Mouse (Mus musculus) hindbrain, embryonic 15.5 days (tissue): Measurements from ENCODE around the gene Dusp16. TPM values are rescaled to one million over a fixed set of nuclear protein-coding genes. Genes with fewer than 3 reads are reported as not detected.
"Not testable (repeated sequence)": the region's sequence is repeated elsewhere in the genome, so short reads cannot be mapped to it uniquely, and the experiment has no call there.

Experiments used
- ATAC-seq: fragments of 200-750 bp; cut with Nextera tagmentation; 2 replicates; pipeline ENCODE4 v1.8.0; 2017; ENCODE audit warnings: low read depth, moderate number of reproducible peaks, moderate TSS enrichment; ENCODE audit not compliant: low FRiP score
- H3K27ac ChIP-seq: fragments of 300-500 bp; sonication (generic); replicated peaks from 2 replicates; pipeline ENCODE4 v1.5.1; 2015; ENCODE audit warnings: mild to moderate bottlenecking, inconsistent platforms
- H3K27me3 ChIP-seq: fragments of 300-500 bp; sonication (generic); 2 replicates; pipeline ENCODE4 v1.6.1; 2015; ENCODE audit warnings: control low read depth, inconsistent platforms
- H3K36me3 ChIP-seq: fragments of 300-500 bp; sonication (generic); 2 replicates; pipeline ENCODE4 v1.6.1; 2015; ENCODE audit warnings: control low read depth, inconsistent platforms
- H3K4me1 ChIP-seq: fragments of 300-500 bp; sonication (generic); replicated peaks from 2 replicates; pipeline ENCODE4 v1.6.1; 2015; ENCODE audit warnings: control low read depth, inconsistent platforms
- H3K4me2 ChIP-seq: fragments of 300-500 bp; sonication (generic); 2 replicates; pipeline ENCODE4 v1.6.1; 2015; ENCODE audit warnings: moderate library complexity, mild to moderate bottlenecking, inconsistent platforms
- H3K4me3 ChIP-seq: fragments of 300-500 bp; sonication (generic); 2 replicates; pipeline ENCODE4 v1.5.1; 2015; ENCODE audit warnings: mild to moderate bottlenecking, inconsistent platforms
- H3K9ac ChIP-seq: fragments of 300-500 bp; sonication (generic); 2 replicates; pipeline ENCODE4 v1.6.1; 2015; ENCODE audit warnings: inconsistent platforms
- H3K9me3 ChIP-seq: fragments of 300-500 bp; sonication (generic); 2 replicates; pipeline ENCODE4 v1.6.1; 2016; ENCODE audit warnings: control low read depth, inconsistent platforms
- WGBS: fragments of 180-500 bp; shearing (Covaris S2); methylation state at CpG from one replicate; pipeline ENCODE4 v1.1.7; 2015; 5-methylcytosine and 5-hydroxymethylcytosine counted together
- polyA plus RNA-seq: library from polyadenylated mRNA; unstranded; fragments of >200 nt; fragmentation: Nextera tagmentation; extraction: Ambion mirVana; gene quantifications from 2 replicates; pipeline ENCODE4 v1.2.1, GENCODE M21; 2015

The Dusp16 gene
- polyA plus RNA-seq, 1 experiment from 2014 or later = 5.5 TPM

GRCm38 (mm10) chr6:134685040-134685439 lies 107.4 kb downstream of the Dusp16 start:
- H3K4me2 ChIP-seq = no peak overlapping the region
- ATAC-seq = 0 out of 2 replicates have a peak, but pooled peaks have one; percentile 24
- WGBS = 35% methylated on average over 2 of the region's 2 CpGs
- peak overlapping the region; percentile 25; the same call in 1 of the 2 replicates for H3K27ac ChIP-seq
- no peaks in the 10 kb centered on the region for H3K9me3 ChIP-seq
- no peak overlapping the region for H3K4me3 ChIP-seq
- H3K27me3 ChIP-seq = no peaks in the 10 kb centered on the region
- no peaks in the 10 kb centered on the region for H3K36me3 ChIP-seq
- no peak overlapping the region for H3K9ac ChIP-seq
- H3K4me1 ChIP-seq = peaks cover 6% of the 10 kb centered on the region; the same call in 1 of the 2 replicates

- no peaks in the 10 kb centered on the region for H3K9me3 ChIP-seq
- H3K36me3 ChIP-seq = no peaks in the 10 kb centered on the region
- no peak overlapping the region for H3K4me3 ChIP-seq
- no peaks in the 10 kb centered on the region for H3K27me3 ChIP-seq
- peak overlapping the region; percentile 16; the same call in 1 of the 2 replicates for H3K27ac ChIP-seq
- H3K4me2 ChIP-seq = no peak overlapping the region
- peaks cover 6% of the 10 kb centered on the region; the same call in 1 of the 2 replicates for H3K4me1 ChIP-seq
- ATAC-seq = peak; percentile 52; the same call in 1 of the 2 replicates
- no peak overlapping the region for H3K9ac ChIP-seq
- WGBS = 61% methylated on average over 6 of the region's 6 CpGs
Measured at GRCm38 (mm10) chr6:134684354-134684915, 108.0 kb downstream of the Dusp16 start.

DNA sequence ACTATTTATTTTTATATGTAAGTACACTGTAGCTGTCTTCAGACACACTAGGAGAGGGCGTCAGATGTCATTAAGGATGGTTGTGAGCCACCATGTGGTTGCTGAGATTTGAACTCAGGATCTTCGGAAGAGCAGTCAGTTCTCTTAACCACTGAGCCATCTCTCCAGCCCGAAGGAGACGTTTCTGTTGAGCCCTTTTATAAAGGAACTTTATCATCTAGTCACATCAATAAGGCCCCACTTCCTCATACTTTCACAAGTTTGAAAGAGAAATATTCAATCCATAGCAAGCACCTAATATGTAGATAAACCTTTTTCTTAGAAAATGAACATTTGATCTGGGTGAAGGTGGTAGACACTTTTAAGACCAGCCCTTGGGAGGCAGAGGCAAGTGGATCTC lies 113.1 kb downstream of the Dusp16 start:
- H3K4me1 ChIP-seq, H3K27me3 ChIP-seq, H3K36me3 ChIP-seq, H3K4me3 ChIP-seq, H3K27ac ChIP-seq, H3K9ac ChIP-seq, H3K4me2 ChIP-seq, ATAC-seq, H3K9me3 ChIP-seq: not testable (repeated sequence)
- WGBS = 95% methylated on average over 4 of the region's 4 CpGs

DNA sequence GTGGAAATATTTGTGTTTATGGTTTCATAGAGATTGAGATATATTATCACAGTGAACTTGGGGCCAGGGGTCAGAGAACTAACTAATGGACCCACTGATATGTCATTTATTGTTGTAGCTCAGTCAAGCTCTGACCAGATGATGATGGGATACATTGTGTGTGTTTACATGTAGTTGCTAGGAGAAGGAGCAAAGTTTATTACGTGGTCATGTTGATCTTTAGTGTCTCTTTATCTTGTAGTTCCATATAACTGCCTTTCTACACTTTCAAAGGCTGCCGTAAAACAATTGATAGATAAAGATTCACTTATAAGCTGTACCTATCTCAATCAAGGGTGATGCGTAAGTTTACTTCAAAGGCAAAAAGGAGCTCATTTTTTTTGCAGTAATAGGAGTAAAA lies 114.4 kb downstream of the Dusp16 start:
- no peak for ATAC-seq
- Histone ChIP-seq H3K4me2 (no peak overlapping the region), H3K4me3 (no peak overlapping the region), H3K27ac (no peak overlapping the region), H3K36me3 (no peaks in the 10 kb centered on the region), H3K27me3 (no peaks in the 10 kb centered on the region), H3K4me1 (no peaks in the 10 kb centered on the region), H3K9ac (no peak overlapping the region), H3K9me3 (no peaks in the 10 kb centered on the region)
- 83% methylated on average over 3 of the region's 3 CpGs for WGBS

- Histone ChIP-seq H3K27me3 (no peaks in the 10 kb centered on the region), H3K9ac (no peak overlapping the region), H3K4me2 (no peak overlapping the region), H3K9me3 (no peaks in the 10 kb centered on the region), H3K27ac (no peak overlapping the region), H3K4me3 (no peak overlapping the region), H3K36me3 (no peaks in the 10 kb centered on the region), H3K4me1 (no peaks in the 10 kb centered on the region)
- 85% methylated on average over 4 of the region's 4 CpGs for WGBS
- no peak for ATAC-seq
Measured at GRCm38 (mm10) chr6:134677504-134677903, 114.9 kb downstream of the Dusp16 start.

DNA sequence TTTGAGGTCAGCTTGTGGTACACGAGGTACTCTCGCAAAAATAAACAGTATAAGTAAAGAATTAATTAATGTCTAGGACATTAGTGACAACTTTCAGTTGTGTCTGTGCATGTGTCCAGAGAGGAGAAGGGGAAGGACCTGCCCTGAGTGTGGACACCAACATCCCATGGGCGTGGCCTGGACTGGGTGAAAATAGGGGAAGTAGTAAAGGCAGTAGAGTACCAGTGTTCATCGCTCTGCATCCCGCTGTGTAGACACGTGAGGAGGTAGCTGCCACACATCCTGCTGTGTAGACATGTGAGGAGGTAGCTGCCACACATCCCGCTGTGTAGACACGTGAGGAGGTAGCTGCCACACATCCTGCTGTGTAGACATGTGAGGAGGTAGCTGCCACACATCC lies 118.7 kb downstream of the Dusp16 start:
- not testable (repeated sequence) for H3K9ac ChIP-seq, H3K27ac ChIP-seq, H3K4me3 ChIP-seq, ATAC-seq, H3K27me3 ChIP-seq, H3K36me3 ChIP-seq, H3K4me2 ChIP-seq, H3K4me1 ChIP-seq, H3K9me3 ChIP-seq
- WGBS = 89% methylated on average over 8 of the region's 8 CpGs

DNA sequence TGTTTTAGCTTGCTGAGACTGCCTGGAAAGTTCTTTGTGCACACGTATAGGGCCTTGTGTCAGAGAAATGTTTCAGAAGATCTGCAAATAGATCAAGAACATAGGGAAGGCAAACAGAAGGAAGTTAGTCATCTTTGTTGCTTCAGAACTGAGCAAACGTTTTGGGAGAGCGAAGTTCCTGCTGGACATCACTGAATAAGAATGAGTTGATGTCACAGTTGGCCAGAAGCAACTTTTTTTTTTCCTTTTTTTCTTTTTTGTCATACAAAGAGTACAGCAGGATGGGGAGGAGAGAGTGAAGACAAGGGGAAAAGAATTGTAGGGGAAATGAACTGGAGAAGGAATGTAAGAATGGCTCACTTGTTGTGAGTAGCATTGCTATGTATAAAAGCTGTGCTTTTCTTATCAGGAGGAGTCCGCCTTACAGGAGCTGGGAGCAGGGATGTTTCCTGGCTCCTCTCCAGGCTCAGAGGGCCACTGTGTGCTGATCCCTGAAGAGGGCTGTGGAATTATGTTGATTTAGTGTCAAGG lies 121.5 kb downstream of the Dusp16 start:
- ATAC-seq = no peak
- Histone ChIP-seq H3K4me2 (no peak overlapping the region), H3K27me3 (no peaks in the 10 kb centered on the region), H3K4me3 (no peak overlapping the region), H3K27ac (no peak overlapping the region), H3K9ac (no peak overlapping the region), H3K9me3 (no peaks in the 10 kb centered on the region), H3K36me3 (no peaks in the 10 kb centered on the region), H3K4me1 (0 out of 2 replicates have a peak, but pooled peaks cover 4% of the 10 kb centered on the region)
- 52% methylated on average over 4 of the region's 4 CpGs for WGBS

GRCm38 (mm10) chr6:134669179-134669865 lies 123.1 kb downstream of the Dusp16 start:
- H3K27ac ChIP-seq = no peak overlapping the region
- WGBS = 70% methylated on average over 6 of the region's 6 CpGs
- no peaks in the 10 kb centered on the region for H3K27me3 ChIP-seq
- H3K9ac ChIP-seq = no peak overlapping the region
- H3K9me3 ChIP-seq = no peaks in the 10 kb centered on the region
- ATAC-seq = 0 out of 2 replicates have a peak, but pooled peaks have one; percentile 19
- H3K4me1 ChIP-seq = 0 out of 2 replicates have a peak, but pooled peaks cover 4% of the 10 kb centered on the region
- H3K36me3 ChIP-seq = no peaks in the 10 kb centered on the region
- H3K4me3 ChIP-seq = no peak overlapping the region
- no peak overlapping the region for H3K4me2 ChIP-seq

DNA sequence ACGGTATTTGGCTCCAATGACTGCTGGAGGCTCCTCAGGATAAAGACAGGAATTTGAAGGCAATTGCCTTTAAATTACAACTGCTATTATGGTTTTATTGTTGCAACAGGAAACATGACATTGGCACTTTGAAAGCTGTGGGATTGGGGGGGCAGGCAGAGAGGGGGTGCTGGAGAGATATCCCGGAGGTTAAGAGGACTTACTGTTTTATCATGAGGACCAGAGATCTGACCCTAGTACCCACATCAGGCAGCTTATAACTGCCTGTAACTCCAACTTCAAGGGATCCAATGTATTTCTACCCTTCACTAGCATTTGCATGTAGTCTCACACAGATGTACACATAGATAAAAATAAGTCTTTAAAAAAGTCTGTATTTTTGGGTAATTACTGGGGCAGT lies 123.9 kb downstream of the Dusp16 start:
- no peaks in the 10 kb centered on the region for H3K9me3 ChIP-seq
- H3K4me3 ChIP-seq = no peak overlapping the region
- H3K4me1 ChIP-seq = 0 out of 2 replicates have a peak, but pooled peaks cover 4% of the 10 kb centered on the region
- no peak for ATAC-seq
- no peak overlapping the region for H3K27ac ChIP-seq
- no peaks in the 10 kb centered on the region for H3K36me3 ChIP-seq
- 87% methylated on average over 2 of the region's 2 CpGs for WGBS
- no peak overlapping the region for H3K4me2 ChIP-seq
- H3K27me3 ChIP-seq = no peaks in the 10 kb centered on the region
- no peak overlapping the region for H3K9ac ChIP-seq

DNA sequence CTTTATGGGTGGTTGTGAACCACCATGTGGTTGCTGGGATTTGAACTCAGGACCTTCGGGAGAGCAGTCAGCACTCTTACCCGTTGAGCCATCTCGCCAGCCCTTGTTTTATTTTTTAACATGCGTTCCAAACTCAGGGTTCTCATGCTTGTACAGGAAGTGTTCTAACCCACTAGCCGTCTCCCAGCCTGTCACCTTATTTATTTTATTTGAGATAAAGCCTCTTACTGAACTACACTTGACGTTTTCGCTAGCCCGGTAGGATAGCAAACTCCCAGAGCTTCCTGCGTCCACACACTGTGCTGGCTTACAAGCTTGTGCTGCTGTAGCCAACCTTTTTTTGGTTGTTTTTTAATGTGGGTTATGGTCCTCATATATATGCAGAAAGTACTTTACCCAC lies 126.6 kb downstream of the Dusp16 start:
- no peak for ATAC-seq
- no peak overlapping the region for H3K4me3 ChIP-seq
- 0 out of 2 replicates have a peak, but pooled peaks cover 1% of the 10 kb centered on the region for H3K4me1 ChIP-seq
- no peaks in the 10 kb centered on the region for H3K27me3 ChIP-seq
- no peak overlapping the region for H3K27ac ChIP-seq
- 91% methylated on average over 9 of the region's 9 CpGs for WGBS
- H3K9ac ChIP-seq = no peak overlapping the region
- H3K36me3 ChIP-seq = no peaks in the 10 kb centered on the region
- no peak overlapping the region for H3K4me2 ChIP-seq
- no peaks in the 10 kb centered on the region for H3K9me3 ChIP-seq
